Mouse (Mus musculus): ENCODE measurements at regions not wholly inside any gene's neighbourhood (a gene's known extent, or its start where the extent isn't known, plus 50 kb on each side); places are given as distances from the start of the nearest gene placed in this dataset.

DNA sequence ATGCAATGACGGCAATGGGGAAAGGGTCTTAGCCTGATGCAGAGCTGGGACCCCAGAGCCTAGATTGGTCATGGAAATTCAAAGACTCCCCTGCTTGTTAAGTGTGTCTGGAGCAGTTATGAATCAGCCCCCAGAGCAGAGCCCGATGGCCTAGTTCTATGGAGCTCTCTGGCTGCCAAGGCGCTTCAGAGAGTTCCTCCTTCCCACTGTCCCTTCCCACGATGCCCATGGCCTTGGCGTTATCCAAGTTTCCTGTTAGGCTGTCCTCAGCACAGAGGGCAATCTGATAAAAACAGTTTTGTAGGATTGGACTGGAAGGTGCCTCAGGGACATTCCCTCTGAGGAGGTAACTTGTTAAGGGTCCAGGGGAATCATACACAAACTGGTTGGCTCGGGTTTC is 62.2 kb upstream of the Id2 start:
- TF ChIP-seq CTCF (conservative IDR thresholded peaks at IDR 0.05; ENCODE audit: low read length) (no peak), POU5F1 (IDR thresholded peaks at IDR 0.05; ENCODE audit: borderline replicate concordance, low read length) (no peak), NANOG (IDR thresholded peaks at IDR 0.05; ENCODE audit: borderline replicate concordance, low read length) (no peak)
